Mouse (Mus musculus) kidney, adult 8-10 months (tissue): Measurements from ENCODE around the gene Ccdc191.

Experiments
- DNase-seq, 2 experiments: peaks; one replicate each; pipeline ENCODE4 v3.0.0; 2022

Gene Ccdc191

GRCm38 (mm10) chr16:43932319-43932718, 42.7 kb downstream of the Ccdc191 start:
- no peak for DNase-seq

- DNase-seq = no peak
Measured at GRCm38 (mm10) chr16:43933041-43933440, 43.4 kb downstream of the Ccdc191 start.

DNA sequence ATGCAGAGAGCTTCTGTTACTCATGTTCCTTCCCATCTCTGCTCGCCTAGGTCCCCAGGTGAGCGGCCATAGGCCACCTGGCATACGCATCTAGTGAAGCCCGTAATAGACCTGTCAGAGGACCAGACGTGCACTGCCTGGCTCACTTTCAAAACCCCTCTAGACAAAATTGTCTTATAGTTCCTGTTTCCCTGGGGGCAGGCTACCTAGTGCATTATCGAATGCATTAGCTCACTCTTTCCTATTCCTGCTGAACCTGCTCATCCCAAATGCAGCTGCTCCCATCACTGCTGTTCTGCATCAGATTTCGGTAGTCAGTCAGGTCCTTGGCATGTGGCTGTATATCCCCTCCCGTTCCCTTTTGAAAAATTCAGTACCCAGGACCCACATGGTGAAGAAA, 45.3 kb downstream of the Ccdc191 start:
- no peak for DNase-seq

DNA sequence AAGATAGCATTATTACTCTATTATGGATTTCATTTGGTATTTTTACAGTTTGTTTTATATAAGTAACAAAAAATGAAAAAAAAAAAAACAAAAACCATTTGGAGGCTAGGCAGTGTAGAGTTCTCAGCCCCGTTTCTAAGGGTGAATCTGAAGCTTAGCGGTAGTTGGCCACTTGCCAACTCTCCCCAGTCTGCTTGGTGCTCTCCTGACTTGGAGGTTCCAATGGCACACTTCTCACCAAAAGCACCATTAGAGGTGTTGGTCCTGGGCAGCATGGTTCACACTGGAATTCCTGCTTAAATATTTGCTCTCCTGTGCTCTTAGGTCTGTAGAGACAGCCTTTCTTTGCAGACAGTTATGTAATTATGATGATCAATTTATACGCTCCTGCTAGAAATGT, 45.8 kb downstream of the Ccdc191 start:
- peak in 1 of 2 experiments; percentile 11 for DNase-seq

GRCm38 (mm10) chr16:43935892-43936291, 46.3 kb downstream of the Ccdc191 start:
- DNase-seq = no peak

DNA sequence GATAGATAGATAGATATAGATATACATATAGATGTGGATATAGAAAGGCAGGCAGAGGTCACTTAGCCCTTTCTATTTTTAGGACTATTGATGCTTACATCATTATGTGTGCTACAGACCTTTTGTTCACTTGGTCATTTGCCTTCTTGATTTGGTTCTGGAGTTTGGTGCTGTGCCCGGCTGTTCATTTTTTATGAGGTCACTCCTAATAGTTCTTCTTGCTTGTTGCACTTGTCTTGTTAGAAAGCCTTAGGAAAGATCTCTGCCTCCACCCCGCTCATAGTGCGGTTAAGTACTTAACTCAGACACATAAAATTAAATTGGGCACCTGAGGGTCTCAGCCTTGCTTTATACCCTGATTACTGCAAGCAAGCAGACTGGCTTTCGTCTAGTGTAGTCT, 51.2 kb downstream of the Ccdc191 start:
- DNase-seq = no peak

DNA sequence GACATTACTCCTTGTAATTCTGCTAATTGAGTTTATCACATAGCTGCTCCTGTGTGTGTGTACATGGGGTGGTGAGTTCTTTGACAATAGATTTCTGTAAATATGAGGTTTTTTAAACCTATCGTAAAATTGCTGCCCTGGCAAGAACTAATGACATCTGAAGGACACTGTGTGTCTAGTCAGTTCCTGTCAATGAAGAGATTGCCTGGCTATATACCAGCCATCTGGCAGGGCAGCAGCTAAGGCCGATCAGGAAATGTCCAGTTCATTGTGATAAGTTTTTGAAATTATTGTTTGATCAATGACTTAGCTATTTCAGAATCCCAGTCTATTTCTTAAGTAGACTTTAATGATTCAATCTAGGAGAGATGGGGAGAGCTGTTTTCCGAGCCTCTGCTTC, 55.8 kb downstream of the Ccdc191 start:
- DNase-seq = no peak

GRCm38 (mm10) chr16:43945869-43946268, 56.3 kb downstream of the Ccdc191 start:
- no peak for DNase-seq

GRCm38 (mm10) chr16:43951591-43951990, 62.0 kb downstream of the Ccdc191 start:
- no peak for DNase-seq

DNA sequence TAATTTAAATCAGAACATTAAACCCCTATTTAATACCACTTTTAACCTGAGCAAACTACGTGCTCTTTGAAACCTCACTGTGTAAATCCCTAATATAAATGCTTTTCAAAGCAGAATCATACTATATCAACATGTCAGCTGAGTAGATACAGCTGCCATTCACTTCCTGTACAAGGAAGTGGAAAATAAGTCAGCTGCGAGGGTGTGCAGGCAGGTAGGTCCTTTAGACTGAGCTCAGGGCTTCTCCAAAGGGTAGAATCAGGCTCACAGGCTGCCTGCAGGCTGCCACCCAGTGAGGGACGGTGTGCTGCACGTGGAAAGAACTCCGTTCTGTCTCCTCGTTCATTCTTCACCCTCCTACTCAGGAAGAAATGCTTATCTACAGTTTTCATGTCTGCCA, 65.3 kb downstream of the Ccdc191 start:
- no peak for DNase-seq

DNA sequence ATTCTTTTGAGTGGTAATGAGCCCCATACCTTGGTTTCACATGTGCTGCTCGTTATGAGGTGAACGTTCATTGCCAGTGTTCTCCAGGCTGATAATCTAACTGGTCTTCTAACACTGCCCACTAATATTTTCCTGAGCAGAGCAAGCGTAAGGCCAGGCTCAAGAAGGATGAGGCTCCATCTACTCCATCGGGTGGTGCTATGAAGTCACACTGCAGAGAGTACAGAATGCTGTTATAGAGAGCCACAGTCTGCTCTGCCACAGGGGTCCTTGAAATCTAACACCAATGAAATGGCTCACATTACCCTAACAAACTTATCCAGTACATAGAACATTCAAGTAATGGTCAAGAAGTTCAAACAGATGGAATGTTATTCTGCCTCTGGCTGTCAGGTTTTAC, 68.4 kb downstream of the Ccdc191 start:
- no peak for DNase-seq

DNA sequence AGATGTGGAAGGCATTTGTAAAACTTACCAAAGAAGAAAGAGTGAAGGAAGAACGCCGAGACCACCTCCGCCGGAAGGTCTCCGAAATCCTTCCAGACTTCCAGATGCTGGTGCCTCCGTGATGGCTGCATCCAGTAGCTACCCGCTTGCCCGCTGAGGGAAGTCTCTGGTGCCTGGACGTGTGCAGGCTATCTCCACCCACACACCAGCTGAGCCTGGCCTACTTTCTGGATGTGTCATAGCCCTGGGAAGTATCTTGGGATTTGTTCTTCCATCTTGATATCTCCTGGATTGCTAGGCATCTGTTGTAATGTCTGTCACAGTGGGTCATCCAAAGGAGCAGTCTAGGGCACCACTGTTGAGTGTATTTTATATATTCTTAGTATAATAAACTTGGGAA, 73.7 kb downstream of the Ccdc191 start:
- no peak for DNase-seq

- DNase-seq = no peak
Measured at GRCm38 (mm10) chr16:43963780-43964179, 74.2 kb downstream of the Ccdc191 start.

GRCm38 (mm10) chr16:43965781-43966389, 76.3 kb downstream of the Ccdc191 start:
- DNase-seq = no peak

GRCm38 (mm10) chr16:43970426-43970825, 80.8 kb downstream of the Ccdc191 start:
- no peak for DNase-seq

DNA sequence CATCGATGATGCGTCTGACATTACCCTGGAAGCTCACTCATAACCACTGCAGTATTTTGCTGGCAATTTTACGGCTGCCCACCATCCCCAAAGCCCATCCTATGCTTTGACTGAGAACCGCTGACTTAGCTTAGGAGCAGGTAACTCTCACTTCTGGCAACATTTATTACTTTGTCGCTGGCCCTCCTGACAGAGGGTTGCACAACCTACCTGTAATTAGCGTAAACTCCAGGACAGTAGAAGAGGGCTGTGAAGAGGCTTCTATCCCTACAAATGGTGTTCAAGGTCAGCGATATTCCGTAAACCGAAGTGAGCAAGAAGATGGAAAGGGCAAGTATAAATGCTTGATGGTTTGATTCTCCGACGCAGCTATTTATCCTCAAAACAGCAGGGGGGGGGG, 81.6 kb downstream of the Ccdc191 start:
- DNase-seq = no peak

DNA sequence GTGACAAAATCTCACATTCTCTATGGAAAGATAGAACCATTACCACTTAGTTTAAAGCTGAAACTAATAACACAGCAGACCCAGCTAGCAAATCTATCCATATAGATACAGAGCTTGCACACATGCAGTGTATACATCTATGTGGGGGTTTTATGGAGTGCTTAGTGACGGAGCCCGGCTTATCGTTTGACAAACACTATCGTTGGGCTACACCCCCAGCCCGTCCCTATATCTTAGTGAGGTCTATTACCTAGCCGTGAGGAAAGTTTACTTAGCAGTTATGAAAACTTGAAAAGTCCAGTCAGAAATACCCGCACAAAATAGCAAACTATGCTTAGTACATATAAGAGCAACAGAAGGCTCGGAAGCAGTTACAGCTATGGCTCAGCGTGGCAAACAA, 82.1 kb downstream of the Ccdc191 start:
- no peak for DNase-seq

DNA sequence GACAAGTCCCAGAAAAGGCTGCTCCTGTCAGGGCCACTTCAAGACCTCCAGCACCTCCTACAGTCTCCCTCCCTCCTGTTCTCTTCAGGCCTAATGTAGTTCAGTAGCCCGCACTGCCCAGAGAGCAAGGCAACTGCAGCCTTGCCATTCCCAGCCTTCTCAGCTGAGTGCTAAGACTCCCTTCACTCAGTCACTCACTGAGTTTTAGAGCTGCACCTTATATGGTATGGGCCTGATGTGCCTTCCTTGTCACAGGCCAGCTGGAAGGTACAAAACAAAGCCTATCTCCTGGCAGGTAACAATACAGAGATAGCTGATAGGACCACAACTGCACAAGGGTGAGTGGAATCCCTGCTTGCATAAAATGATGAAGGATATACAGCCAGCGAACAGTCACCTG, 82.8 kb downstream of the Ccdc191 start:
- DNase-seq = no peak

- DNase-seq = no peak
Measured at GRCm38 (mm10) chr16:43973147-43973546, 83.5 kb downstream of the Ccdc191 start.

DNA sequence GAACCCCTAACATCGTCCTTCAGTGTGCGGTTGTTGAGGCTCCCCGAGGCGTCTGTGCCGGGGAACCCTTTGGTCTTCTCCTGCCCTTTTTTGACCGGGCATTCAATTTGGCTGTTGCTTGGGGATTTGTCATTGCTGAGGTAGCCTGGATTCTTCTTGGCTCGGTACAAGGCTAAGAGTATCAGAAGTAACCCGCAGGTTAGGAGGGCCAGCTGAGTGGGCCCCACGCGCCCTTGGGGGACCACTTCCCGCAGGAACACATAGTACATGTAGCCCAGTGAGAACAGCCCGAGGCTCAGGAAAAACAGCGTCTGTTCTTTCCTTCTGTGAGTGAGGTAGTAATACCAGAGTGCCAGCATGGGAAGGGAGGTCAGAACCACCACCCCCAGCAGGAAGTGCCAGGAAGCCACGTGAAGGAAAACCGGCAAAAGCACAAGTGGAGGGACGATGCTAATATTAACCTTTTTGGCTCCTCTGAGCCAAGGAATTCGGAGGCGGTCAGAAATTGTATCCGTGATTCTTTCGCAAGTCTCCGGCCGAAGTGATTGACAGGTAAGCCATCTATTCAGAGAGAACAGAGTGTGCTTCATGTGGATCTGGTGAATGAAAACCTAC, 84.1 kb downstream of the Ccdc191 start:
- no peak for DNase-seq

- DNase-seq = no peak
Measured at GRCm38 (mm10) chr16:43979010-43979327, 89.4 kb downstream of the Ccdc191 start.

GRCm38 (mm10) chr16:43979328-43980109, 89.9 kb downstream of the Ccdc191 start, which contains the start of gene Zdhhc23:
Zdhhc23 (minus strand) TSS chr16:43979791.
- DNase-seq = peak; percentile 31 to 33

GRCm38 (mm10) chr16:43980110-43980609, 90.6 kb downstream of the Ccdc191 start:
- DNase-seq = no peak

GRCm38 (mm10) chr16:43986299-43986698, 96.7 kb downstream of the Ccdc191 start:
- DNase-seq = no peak
